Mouse (Mus musculus) liver, adult 2 months (tissue): ENCODE data around the gene Slc25a24.

Source experiments
- CTCF ChIP-seq: fragments of 200-500 bp; IDR thresholded peaks from 2 replicates; pipeline ENCODE4 v1.5.1; 2011; ENCODE audit warnings: low read depth, low read length, control low read depth
- POLR2A ChIP-seq: fragments of 200-500 bp; IDR thresholded peaks from 2 replicates; pipeline ENCODE4 v1.6.1; 2011; ENCODE audit warnings: low read length, control low read depth; ENCODE audit not compliant: insufficient read depth; ENCODE audit errors: extremely low read depth

DNA sequence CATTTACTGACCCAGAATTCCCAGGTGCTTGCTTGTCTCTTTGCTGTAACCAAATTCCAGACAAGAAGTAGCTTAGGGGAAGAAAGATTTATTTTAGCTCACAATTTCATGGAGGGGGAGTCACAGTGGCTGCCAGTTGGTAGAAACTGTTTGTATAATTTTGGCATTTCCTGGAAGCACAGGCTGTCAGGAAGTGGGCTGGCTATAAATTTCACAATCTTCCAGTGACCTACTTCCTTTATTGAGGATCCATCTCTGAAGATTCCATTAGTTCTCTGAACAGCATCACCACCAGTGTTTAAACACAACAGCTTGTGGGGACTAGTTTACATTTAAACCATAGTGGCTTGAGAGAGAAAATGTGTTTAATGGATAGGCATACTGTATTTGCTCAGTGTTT is 93.4 kb downstream of the Slc25a24 start:
- TF ChIP-seq CTCF (no peak), POLR2A (no peak)
